In genomic region chr3:148504928-148505327, GRCm38 (mm10) we compare ENCODE assay signal across 18 mouse cellular contexts.
"Had no signal": no experiment of that assay in that cellular context is flagged by ENCODE, and none has a peak within 500 bp of the region (broad histone marks: within the 10 kb centered on the region; RNA-seq: fewer than 3 reads in every experiment).

No protein-coding gene starts in this region.

- H3K4me3 ChIP-seq: liver, embryonic 15.5 days; lung, embryonic 15.5 days; megakaryocyte, embryonic 14.5 days; midbrain, embryonic 12.5 days; neural tube, embryonic 12.5 days; stomach, embryonic 15.5 days had no signal

- H3K9me3 ChIP-seq: liver, embryonic 15.5 days; lung, embryonic 15.5 days; midbrain, embryonic 12.5 days; neural tube, embryonic 12.5 days; stomach, embryonic 15.5 days had no signal

- H3K4me1 ChIP-seq: liver, embryonic 15.5 days; lung, embryonic 15.5 days; megakaryocyte, embryonic 14.5 days; midbrain, embryonic 12.5 days; neural tube, embryonic 12.5 days; stomach, embryonic 15.5 days had no signal

- H3K36me3 ChIP-seq: liver, embryonic 15.5 days; lung, embryonic 15.5 days; midbrain, embryonic 12.5 days; neural tube, embryonic 12.5 days; stomach, embryonic 15.5 days had no signal

- DNase-seq: liver, postnatal 0 days; lung, adult 2 months; lung, postnatal 14 days; lung, postnatal 36 days; midbrain, embryonic 14.5 days; right cerebral cortex, postnatal 14 days; thymus, adult 2 months; thymus, postnatal 25 days; thymus, postnatal 4 days had no signal

- H3K9ac ChIP-seq: liver, embryonic 15.5 days; liver, postnatal 0 days; lung, embryonic 15.5 days; midbrain, embryonic 12.5 days; neural tube, embryonic 12.5 days; stomach, embryonic 15.5 days had no signal

- H3K27ac ChIP-seq: liver, embryonic 15.5 days; lung, embryonic 15.5 days; macrophage; midbrain, embryonic 12.5 days; neural tube, embryonic 12.5 days; stomach, embryonic 15.5 days; stomach, postnatal 0 days had no signal

- H3K27me3 ChIP-seq: liver, embryonic 15.5 days; lung, embryonic 15.5 days; megakaryocyte, embryonic 14.5 days; midbrain, embryonic 12.5 days; neural tube, embryonic 12.5 days; stomach, embryonic 15.5 days had no signal

- H3K4me2 ChIP-seq: liver, embryonic 15.5 days; lung, embryonic 15.5 days; midbrain, embryonic 12.5 days; neural tube, embryonic 12.5 days; stomach, embryonic 15.5 days had no signal

- ATAC-seq: liver, postnatal 0 days; lung, postnatal 0 days had no signal
